Mouse (Mus musculus): Measurements from ENCODE around the gene Gm11111.
"Not testable (repeated sequence)": the region's sequence is repeated elsewhere in the genome, so short reads cannot be mapped to it uniquely, and the experiment has no call there.

The Gm11111 gene

DNA sequence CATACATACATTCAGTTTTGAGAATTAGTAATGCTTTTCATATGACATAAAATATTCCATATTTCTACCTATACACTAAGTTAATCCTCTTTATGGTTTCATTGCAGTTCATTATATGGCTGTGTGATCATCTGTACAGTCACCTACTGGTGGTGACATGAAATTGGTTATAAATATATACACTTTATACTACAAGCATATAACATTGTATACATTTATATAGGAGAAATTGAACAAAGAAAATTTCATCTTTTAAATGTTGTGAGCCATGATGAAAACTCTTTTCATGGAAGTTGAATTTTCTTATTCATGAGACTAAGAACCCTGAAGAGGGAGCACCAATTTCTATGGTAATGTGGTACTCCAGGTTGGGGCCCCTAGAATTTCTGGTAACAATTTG, at the start of gene Gm11111:
Gene Gm11111, plus strand, starts transcription at position 301 of the 400 bp plus-strand sequence.
- no peak for DNase-seq (ENCODE audit: low read depth)

DNA sequence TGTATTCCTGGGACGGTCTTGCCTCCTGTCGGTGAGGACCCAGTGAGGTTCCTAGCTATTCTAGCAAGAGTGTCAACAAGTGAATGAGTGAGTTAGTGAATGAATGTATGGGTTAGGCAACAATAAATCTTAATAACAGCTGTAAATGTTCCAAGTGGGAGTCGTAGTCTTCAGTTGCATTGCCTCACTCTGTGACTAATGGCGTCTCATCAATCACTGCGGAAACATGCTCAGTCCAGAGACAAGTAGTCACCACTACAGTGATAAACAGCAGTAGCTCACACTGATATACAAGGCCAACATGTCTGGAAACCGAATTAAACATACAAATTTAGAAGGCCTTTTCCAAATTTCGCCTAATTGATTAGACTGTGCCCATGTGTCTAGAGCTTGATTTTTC, 36.3 kb upstream of the Gm11111 start:
- DNase-seq (ENCODE audit: low read depth), result no peak

DNA sequence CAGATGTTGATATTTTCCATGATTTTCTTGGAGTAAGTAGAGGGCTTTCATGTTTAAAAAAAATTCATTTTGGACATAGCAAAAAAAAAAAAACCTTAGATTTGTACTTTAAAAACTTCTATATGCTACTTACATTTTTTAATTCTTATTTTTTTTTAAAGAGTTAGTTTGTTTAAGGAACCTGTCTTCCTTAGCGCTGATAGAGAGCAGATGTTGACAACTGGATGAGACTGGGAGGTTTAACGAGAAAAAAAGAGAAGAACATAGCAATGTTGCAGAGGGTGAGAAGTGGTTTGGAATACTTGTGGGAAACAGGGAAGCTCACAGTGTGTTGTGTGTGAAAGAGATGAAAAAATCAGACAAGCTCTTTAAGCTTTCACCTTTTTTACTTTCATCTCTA, 32.4 kb upstream of the Gm11111 start:
- DNase-seq (ENCODE audit: low read depth), result no peak

DNA sequence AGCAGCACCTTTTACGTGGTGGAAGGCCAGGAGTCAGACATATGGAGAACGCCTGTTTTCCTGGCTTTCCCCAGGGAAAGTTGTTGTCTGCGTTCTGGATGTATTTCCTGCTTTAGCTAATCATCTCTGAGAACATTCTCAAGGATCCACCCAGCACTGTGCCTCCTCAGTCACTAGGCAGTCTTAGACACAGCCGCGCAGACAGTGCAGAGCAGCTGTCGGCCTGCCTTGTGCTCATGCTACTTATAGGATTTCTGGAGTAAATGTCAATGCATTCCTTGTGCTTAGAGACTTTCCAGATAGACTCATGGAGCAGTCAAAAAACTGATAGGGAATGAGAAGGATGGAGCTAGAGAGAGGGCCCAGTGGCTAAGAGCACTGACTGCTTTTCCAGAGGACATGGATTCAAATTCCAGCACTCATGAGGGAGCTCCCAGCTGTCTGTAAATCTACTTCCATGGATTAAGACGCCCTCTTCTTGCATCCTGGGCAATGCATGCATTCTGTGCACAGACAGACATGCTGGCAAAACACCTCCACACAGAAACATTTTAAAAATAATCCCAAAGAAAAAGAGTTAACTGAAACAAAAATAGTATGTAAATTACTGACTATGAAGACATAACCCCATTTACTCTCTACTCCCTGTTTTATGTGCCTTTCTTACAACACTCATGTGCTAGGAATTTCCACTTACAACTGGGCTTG, 30.1 kb upstream of the Gm11111 start:
- no peak for DNase-seq (ENCODE audit: low read depth)

DNA sequence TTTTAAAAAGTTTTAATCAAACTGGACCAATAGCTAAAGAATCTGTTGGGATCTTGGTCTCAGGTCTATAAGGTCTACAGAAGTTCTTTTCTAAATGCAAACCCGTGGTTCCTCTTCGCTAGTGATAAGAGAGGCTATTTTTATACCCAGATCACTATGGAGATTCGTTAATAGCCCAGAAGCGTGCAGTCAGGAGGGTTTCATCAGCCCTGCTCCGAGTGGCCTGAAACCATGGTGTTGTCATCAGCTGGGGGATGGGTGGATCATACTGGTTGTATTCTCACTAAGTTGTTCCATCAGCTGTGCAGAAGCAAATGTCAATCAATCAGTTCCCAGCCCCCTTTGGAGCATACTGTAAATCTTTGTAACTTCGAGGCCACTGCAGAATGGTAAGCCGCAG, 29.4 kb upstream of the Gm11111 start:
- no peak for DNase-seq (ENCODE audit: low read depth)

DNA sequence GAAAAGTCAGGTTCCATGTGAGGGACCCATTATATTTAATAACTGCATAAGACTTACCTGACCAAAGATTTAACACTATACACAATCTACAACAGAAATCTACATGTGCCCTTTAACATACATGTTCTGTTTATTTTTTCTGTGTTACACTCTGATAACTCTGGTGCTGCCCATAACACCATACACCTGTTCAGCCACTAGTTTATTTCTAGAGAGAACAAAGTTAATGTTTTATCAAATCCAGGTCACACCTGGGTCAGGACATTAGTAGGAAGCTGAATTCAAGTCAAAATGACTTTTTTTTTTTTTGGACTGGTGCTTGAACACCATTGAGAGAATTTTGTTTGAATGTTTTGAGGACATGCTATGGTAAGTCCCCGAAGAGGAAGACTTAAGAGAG, 28.7 kb upstream of the Gm11111 start:
- no peak for DNase-seq (ENCODE audit: low read depth)

DNA sequence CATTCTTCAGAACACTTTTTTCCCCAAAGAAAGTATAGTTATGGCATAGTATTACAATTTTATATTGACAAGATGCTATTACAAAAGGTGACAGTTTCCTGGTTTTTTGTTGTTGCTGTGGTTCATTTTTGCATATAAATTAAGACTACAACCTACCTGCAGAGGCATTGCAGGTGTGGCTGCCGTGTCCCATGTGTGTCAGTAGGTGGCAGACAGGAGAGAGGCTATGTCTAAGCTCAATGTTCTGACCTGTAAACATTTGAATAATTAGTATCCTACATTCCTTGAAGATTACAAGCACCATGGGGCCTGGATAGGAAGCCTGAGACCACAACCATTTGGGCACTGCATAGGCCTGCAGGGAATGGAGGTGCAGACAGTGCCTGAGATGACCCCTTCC, 11.2 kb upstream of the Gm11111 start:
- no peak for DNase-seq (ENCODE audit: low read depth)

DNA sequence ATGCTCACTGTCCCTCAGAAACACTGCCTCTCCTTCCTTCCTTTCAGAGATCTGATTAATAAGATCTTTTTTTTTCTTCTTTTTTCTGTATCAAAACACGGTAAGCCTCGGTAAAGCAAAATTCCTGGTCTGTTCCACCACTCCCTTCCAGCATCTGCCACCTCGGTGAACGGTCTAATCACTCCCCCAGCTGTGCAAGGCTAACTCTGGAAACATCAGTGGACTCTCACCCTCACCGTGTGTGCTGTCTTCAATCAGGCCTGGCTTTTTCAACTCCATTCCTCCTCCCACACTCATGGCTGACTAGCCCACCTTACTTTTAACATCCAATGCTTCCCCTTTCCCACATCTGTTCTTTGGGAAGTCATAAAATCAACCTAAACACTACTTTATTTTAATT, 2.2 kb upstream of the Gm11111 start:
- no peak for DNase-seq (ENCODE audit: low read depth)

DNA sequence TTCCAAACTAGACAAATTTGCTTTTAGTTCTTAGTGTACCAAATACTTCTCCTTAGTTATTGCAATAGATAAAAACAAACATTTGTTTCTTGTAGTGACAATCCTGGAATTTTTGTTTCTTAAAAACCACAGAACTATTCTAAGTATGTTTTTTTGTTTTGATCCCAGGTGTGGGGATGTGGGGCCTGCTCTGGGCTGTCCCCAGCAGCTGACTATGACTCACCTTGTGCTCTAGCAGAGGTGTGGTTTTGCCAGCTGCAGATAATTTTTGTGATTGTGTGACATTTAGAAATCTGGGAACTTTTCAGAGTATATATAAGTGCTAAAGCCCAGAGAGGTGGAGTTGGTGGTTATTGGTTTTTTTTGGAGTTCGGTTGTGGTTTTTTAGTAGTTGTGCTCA, 1.6 kb upstream of the Gm11111 start:
- no peak for DNase-seq (ENCODE audit: low read depth)

DNA sequence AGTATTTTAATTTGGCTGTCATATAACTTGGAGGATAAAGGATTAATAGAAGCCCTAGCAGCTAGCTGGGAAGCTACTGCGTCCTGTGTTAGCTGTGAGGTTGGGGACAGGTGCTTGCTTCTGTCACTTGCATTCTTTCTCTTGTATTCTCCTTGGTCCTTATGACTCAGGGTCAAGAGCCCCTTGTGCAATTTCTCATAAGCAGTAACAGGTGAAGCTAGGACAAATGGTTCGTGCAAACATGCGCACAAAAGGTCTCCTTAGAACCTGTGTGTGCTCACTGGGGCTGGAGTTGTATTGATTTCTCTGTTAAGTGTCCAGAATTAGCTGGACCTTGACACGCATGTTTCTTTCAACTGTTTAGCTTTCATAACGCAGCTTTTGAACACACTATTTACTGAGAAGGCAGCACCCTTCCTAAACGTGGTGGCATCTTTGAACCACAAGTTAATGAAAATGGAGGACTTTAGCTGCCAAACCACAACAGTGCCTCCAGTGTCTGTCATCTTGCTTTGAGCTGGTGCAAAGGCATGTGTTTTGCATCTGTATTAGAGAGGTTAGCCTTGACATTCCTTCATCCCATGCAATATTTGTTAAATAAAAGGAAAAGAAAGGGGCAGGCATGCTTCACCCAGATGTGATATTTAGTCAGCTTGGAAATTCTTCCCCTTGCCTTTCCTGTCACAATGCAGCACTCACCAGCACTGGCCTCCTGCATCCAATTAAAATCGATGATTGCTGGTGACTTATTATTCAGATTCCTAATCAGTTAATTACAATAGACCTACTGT, 511 bp downstream of the Gm11111 start:
- no peak for DNase-seq (ENCODE audit: low read depth)

DNA sequence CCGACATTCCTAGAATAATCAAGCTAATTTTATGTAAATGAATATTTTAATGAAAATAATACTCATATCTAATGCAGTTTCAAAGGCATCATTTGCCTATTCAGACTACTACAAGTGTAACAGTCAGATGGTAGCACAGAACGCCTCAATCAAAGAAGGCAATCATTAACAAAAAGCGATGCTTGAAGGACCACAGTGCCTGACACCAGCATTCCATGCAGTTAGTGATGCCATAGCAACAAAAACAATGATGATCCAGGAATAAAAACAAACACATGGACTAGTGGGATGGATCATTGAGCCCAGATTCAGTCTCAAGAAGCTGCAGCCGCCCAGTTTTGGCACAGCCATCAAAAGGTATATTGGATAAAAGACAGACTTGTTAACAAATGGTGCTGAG, 8.8 kb downstream of the Gm11111 start:
- no peak for DNase-seq (ENCODE audit: low read depth)

DNA sequence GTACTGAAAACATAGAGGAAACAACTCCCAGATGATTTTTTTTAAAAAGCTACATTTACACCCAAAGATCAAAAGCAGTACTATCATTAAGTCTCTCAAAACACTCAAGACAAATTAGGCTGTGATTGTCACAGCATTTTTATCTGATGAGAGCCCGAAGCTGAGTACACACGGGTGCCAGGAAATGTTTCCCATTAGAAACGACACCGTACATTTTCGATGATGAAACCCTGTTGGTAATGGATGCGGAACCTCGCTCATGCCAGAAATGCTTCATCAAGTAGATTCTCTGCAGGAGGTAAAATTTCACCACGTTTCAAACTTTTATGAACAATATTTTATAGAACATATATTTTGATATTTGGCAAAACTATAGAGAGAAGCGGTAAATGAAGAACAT, 10.3 kb downstream of the Gm11111 start:
- DNase-seq (ENCODE audit: low read depth), result no peak

DNA sequence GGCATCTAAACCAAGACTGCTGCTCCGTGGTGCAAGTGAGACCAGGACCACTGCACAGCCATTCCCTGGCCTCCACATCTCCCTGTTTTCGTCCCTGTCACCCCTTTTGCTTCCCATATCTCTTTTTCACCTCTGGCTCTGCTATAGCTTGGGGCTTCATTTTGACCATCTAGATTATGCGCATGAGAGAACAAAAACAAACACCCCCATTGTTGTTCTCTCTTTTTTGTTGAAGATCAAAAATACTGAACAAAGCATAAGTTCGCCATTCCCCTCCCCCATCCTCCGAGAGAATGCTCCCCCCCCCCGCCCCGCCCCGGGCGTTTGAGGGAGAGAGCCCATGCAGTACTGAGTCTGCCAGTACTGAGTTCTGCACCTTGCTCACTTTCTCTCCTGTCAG, 11.3 kb downstream of the Gm11111 start:
- no peak for DNase-seq (ENCODE audit: low read depth)

DNA sequence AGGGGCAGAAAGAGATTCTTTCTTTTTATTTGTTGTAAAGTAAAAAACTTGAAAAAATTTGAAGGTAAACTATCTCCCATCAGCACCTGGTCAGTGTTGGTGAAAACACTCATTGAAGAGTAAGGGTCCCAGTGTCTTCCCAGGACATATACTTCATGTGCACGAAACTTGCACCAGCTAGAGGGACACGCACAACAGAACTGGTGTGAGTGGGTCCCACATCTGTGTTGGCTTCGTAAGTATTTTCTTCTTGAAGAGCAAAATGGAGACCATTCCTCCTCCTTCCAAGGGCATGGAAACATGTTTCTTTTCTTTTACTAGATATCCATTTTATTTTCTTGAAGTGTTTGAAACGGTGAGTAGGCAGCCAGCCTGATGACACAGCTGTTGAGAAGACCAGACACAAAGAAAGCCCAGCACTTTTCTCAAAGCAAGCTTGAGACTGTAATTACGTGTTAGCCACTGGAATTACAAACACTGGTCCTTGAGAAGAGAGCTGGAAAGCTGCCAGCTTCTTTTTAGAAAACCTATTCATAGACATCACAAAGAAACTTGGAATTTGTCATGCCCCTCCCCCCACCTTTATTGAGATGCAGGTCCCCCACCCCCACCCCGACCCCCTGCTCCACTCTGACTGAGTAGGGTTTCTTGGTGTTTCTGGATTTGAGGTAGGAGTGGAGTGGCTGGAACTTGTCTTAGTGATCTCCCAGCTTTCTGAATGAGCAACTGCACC, 14.1 kb downstream of the Gm11111 start:
- no peak for DNase-seq (ENCODE audit: low read depth)

DNA sequence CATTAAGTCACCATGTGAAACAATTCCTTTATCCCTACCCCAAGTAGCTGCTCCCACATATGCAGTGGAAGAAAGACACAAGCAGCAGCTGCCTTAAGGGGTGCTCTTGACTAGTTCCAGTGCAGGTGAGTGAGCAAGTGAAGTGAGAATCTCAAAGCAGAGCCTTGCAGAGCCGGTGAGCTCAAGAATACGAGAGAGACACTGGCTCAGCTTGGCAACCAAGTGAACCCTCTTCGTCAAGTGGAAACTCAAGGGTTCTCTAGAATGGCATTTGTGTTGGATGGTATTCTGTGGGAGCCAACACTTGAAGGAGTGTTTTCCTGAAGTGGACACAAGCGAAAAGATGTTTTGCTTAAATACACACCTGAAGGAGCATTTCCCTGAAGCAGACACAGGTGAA, 16.0 kb downstream of the Gm11111 start:
- no peak for DNase-seq (ENCODE audit: low read depth)

DNA sequence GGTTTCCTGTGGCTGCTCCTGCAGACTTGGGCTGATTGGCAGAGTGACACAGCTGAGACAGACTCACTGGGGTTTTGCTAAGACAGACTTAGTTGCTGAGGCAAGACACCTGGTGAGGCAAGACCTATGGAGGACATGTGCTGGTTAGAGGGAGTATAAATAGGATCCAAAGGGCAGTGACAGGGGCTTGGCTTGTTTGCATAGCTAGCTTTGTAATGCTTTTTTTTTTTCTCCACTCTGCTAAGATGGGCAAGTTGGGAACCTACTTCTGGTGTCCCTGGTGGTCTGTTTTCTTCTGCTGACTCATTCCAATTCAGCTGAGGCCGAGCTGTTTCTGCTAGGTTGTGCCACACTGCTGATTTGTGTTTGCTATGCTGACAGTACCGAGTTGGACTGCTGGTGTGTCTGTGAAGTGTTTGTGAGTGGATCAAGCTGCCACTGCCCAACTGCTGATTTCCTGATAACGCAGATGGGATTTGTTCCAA, 16.6 kb downstream of the Gm11111 start:
- no peak for DNase-seq (ENCODE audit: low read depth)

DNA sequence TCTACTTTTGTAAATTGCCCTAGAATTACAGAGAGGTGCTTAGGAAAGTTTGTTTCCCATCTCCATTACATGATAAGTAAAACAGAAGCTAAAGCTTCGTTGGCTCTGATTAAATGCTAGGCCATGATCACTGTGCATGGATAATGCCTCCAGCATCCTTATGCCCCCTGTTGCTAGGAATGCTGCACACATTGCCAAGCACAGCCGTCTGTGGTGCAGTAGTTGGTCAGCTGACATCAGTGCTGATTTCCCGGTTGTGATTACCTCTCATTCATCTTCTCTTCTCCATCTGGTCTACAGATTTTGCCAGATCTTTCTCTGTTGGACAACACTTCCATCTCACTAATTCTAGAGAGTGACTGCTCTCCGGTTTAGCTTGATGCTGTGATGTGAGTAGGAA, 19.9 kb downstream of the Gm11111 start:
- DNase-seq (ENCODE audit: low read depth), result no peak

DNA sequence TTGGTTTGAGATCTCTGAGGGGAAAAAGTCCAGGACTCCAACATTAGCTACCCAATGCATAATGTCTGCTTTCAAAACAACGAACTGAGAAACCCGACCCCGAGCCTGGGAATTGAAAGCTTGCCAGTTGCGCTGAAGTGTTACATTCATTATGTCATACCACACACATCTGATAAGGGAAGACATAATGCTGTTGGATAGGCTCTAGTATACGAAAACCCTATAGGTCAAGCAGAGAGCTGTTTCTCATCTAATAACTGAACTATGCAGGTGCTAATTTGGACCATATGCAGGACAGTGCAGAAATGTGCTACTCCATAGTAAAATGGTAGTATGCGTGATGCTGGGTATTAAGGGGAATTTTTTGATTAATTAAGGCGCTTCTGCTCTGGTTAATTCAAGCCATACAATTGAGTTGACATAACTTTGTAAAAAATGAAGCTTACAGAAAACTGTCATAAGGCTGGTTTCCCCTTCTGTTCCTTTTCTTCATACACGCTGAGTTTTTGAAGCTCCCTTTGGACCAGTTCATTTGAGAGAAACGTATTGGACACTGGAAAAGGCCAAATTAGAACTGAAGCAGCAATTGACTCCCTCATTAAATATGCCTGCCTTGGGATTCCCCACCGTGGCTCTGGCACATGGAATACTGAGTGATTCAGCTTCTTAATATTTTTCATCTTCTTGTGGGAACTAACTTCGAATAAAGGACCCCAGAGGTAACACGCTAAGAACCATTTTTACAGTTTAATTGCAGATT, 22.4 kb downstream of the Gm11111 start:
- DNase-seq (ENCODE audit: low read depth), result no peak

DNA sequence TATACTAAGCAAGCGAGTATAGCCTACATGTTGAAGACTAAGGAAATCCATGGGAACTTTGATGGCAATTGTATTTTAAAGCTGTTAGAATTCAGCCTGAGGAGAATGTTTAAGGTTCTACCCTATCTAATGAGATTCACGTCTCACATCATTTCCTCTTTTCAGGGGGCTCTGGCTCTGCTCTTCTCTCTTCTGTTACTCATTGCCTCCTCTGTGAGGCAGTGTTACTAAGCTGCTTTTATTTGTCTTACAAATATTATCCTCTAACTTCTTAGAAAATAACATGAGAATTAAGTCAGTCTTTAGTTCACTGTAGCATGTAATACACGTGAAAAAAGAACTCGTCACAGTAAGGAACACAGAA, 23.0 kb downstream of the Gm11111 start:
- no peak for DNase-seq (ENCODE audit: low read depth)

DNA sequence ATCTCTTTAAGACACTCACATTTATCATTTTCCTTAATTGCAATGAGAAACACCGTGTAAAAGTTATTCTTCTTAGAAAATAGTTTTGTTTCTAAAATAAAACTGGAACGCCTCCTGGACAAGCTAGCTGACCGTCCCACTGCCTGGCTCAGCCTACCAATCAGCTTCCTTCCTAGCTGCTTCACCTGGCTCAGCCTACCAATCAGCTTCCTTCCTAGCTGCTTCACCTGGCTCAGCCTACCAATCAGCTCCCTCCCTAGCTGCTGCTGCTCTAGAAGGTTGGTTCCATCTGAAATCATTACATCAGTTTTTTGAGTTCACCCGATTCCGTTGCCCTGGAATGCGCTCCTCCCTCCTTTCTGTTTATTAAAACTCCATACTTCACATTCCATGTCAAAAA, 24.0 kb downstream of the Gm11111 start:
- not testable (repeated sequence) for DNase-seq (ENCODE audit: low read depth)

DNA sequence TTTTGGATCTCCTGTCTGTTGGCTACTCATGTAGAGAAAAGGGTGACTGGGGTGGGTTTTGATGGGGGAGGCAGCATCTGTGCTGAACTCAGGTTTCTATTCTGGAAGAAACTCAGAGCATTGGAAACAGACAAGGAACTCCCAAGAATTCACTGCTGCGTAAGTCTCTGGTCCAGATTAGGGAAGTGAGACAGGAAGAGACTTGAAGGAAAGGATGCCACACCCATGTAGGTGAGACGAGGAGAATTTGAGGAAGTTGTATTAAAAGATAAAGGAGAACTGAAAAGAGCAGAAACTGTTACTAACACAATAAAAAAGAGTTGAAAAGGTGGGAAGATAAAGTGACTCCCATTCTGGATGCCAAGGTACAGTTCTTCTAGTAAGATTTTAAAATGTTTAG, 25.9 kb downstream of the Gm11111 start:
- DNase-seq (ENCODE audit: low read depth), result no peak

DNA sequence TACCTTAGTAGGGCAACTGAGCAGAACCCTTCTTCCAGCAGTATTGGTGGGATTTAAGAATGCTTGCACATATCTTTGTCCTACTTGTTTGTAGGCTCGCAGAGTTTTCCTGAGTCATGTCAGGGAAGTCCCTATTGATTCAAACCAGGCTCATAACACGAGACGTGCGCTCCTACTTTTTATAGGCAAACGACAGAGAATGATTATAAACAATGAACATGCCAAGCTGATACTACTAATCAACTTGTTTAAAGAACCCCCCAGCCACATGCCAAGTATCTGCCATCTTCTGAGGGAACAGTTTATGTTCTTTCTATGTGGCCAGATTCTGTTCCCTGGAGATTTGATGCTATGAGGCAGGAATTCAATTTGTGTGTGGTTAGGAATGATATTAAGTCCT, 28.3 kb downstream of the Gm11111 start:
- no peak for DNase-seq (ENCODE audit: low read depth)
